Mouse (Mus musculus): ENCODE results near the gene Vmn1r191. TPM values are rescaled to one million over a fixed set of nuclear protein-coding genes. Genes with fewer than 3 reads are reported as not detected.

Vmn1r191 gene
- polyA plus RNA-seq, 1 experiment from 2014 or later, result not detected

Small RNA genes within 50 kb of the gene (microRNA-seq; reads per million reads assigned to microRNA genes)
- gene Gm23282 (ENCODE audit: borderline number of aligned reads), result not detected
- not detected for gene Gm25084 (ENCODE audit: borderline number of aligned reads)

Other genes starting within 250 kb of the Vmn1r191 start
- 16.0 and 16.4 TPM in 2 replicates for gene Zfp184, start 238.9 kb downstream of the Vmn1r191 start, polyA plus RNA-seq (2014; fragmentation: Nextera tagmentation; extraction: Ambion mirVana)
- gene Pom121l2, start 202.8 kb downstream of the Vmn1r191 start, polyA plus RNA-seq (2014; fragmentation: Nextera tagmentation; extraction: Ambion mirVana), result 0.12 and 0.26 TPM in 2 replicates
- 1.6 and 2.0 TPM in 2 replicates for gene Prss16, start 174.2 kb downstream of the Vmn1r191 start, polyA plus RNA-seq (2014; fragmentation: Nextera tagmentation; extraction: Ambion mirVana)
- gene Hist1h2ah, start 148.4 kb downstream of the Vmn1r191 start, polyA plus RNA-seq (2014; fragmentation: Nextera tagmentation; extraction: Ambion mirVana), result 21.2 and 21.6 TPM in 2 replicates
- 8.6 and 11.7 TPM in 2 replicates for gene Hist1h2bk, start 148.1 kb downstream of the Vmn1r191 start, polyA plus RNA-seq (2014; fragmentation: Nextera tagmentation; extraction: Ambion mirVana)
- 26.4 and 26.7 TPM in 2 replicates for gene Hist1h4i, start 142.6 kb downstream of the Vmn1r191 start, polyA plus RNA-seq (2014; fragmentation: Nextera tagmentation; extraction: Ambion mirVana)
- 71.0 and 82.2 TPM in 2 replicates for gene Hist1h2ag, start 141.0 kb downstream of the Vmn1r191 start, polyA plus RNA-seq (2014; fragmentation: Nextera tagmentation; extraction: Ambion mirVana)
- gene Hist1h2bj, start 140.8 kb downstream of the Vmn1r191 start, polyA plus RNA-seq (2014; fragmentation: Nextera tagmentation; extraction: Ambion mirVana), result 15.8 and 16.9 TPM in 2 replicates
- not detected in 2 replicates for gene Vmn1r188, start 99.5 kb downstream of the Vmn1r191 start, polyA plus RNA-seq (2014; fragmentation: Nextera tagmentation; extraction: Ambion mirVana)
- not detected in 2 replicates for gene Vmn1r189, start 78.1 kb downstream of the Vmn1r191 start, polyA plus RNA-seq (2014; fragmentation: Nextera tagmentation; extraction: Ambion mirVana)
- gene Vmn1r192, start 7.2 kb upstream of the Vmn1r191 start, polyA plus RNA-seq (2014; fragmentation: Nextera tagmentation; extraction: Ambion mirVana), result not detected in 2 replicates
- not detected in 2 replicates for gene Vmn1r193, start 39.2 kb upstream of the Vmn1r191 start, polyA plus RNA-seq (2014; fragmentation: Nextera tagmentation; extraction: Ambion mirVana)
- not detected in 2 replicates for gene Vmn1r194, start 60.2 kb upstream of the Vmn1r191 start, polyA plus RNA-seq (2014; fragmentation: Nextera tagmentation; extraction: Ambion mirVana)
- not detected in 2 replicates for gene Vmn1r195, start 86.6 kb upstream of the Vmn1r191 start, polyA plus RNA-seq (2014; fragmentation: Nextera tagmentation; extraction: Ambion mirVana)
- not detected in 2 replicates for gene Vmn1r196, start 106.0 kb upstream of the Vmn1r191 start, polyA plus RNA-seq (2014; fragmentation: Nextera tagmentation; extraction: Ambion mirVana)
- not detected in 2 replicates for gene Vmn1r197, start 140.6 kb upstream of the Vmn1r191 start, polyA plus RNA-seq (2014; fragmentation: Nextera tagmentation; extraction: Ambion mirVana)
- not detected in 2 replicates for gene Vmn1r198, start 166.4 kb upstream of the Vmn1r191 start, polyA plus RNA-seq (2014; fragmentation: Nextera tagmentation; extraction: Ambion mirVana)
- not detected in 2 replicates for gene Vmn1r199, start 195.8 kb upstream of the Vmn1r191 start, polyA plus RNA-seq (2014; fragmentation: Nextera tagmentation; extraction: Ambion mirVana)
- gene Vmn1r200, start 206.4 kb upstream of the Vmn1r191 start, polyA plus RNA-seq (2014; fragmentation: Nextera tagmentation; extraction: Ambion mirVana), result not detected in 2 replicates

All from lung, embryonic 14.5 days (tissue).